Mouse (Mus musculus): Measurements from ENCODE around the gene Chil1. TPM values are rescaled to one million over a fixed set of nuclear protein-coding genes. Genes with fewer than 3 reads are reported as not detected.
A peak's percentile ranks its signal among the peaks of the same experiment; 100 is the strongest.

The Chil1 gene
- polyA plus RNA-seq, 1 experiment: 2.0 TPM

DNA sequence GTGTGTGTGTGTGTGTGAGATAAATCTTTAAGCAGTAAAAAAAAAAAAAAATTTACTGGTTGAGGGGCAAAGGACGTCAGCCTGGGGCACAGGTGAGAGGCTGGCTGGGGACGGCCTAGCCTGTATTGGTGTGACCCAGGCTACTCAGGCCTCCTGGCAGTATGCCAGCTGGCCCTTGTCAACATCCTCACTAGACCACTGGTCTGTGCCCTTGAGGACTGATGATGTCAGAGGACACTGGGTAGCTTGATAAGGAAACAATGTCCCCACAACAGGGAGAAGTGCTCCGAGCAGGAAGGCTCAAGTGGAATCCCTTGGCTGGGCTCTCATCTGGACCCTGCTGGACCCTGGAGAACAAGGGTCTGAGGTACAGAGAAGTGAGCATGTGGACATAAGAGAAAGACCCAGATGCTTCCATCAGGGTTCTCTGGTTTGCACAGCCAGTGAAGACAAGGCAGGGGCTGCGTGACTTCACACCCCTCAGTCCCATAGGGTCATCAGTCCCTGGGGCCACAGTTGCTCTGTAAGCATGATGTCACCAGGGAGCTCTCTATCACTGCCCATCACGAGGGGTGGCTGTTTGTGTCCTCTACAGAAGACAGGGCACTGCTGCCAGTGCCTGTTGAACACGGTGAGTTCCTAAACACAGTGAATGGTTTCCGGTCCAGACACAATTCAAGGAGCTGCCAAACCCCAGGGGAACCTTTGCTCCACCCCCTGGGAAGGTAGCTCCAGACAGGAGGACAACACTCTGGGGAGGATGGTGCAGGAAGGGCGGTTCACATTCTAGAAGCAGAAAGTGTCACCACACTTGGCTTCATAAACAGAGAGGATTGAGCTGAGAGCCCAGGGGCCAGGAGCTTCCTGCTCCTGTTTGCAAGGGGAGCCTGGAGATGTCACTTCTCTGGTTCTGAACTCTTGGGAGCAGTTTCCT is 40.4 kb downstream of the Chil1 start:
- TF ChIP-seq CTCF (IDR thresholded peaks at IDR 0.05; ENCODE audit: borderline replicate concordance, extremely low read depth, insufficient read depth, insufficient read length): no peak
- TF ChIP-seq POLR2A (IDR thresholded peaks at IDR 0.05; ENCODE audit: borderline replicate concordance, extremely low read depth, insufficient read depth, insufficient read length, poor library complexity, severe bottlenecking): no peak

DNA sequence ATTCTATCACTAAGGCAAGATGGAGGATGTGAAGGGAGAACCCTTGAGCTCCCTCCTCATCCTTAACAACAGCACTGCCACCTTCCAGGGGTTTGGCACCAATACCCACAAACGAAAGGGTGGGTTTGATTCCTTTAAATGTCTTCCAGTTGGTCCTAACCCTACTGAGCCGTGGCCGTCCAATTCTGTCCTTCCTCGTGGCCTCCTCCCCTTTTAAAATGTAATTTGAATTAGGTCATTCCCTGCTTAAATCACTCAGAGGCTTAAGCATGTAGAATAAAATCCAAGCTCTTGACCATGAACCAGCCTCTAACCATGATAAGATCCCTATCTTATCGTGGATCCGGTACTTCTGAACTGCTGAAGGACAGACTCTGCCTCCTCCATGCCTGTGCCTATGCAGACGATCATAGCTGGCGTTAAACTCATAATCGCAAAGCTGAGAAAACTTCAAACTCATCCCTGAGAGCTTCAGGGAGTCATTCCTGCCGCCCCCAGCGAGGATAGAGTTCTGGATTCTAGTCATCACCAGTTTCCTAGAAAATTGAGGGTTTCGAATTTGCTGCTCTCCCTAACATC is 42.8 kb downstream of the Chil1 start:
- DNase-seq (ENCODE audit: low read depth): no peak
- TF ChIP-seq POLR2A (IDR thresholded peaks at IDR 0.05; ENCODE audit: borderline replicate concordance, extremely low read depth, insufficient read depth, insufficient read length, poor library complexity, severe bottlenecking) (no peak), CTCF (IDR thresholded peaks at IDR 0.05; ENCODE audit: borderline replicate concordance, extremely low read depth, insufficient read depth, insufficient read length) (no peak)

More for the DNA sequence above, 40.4 kb downstream of the Chil1 start:
- DNase-seq (ENCODE audit: low read depth): no peak

DNA sequence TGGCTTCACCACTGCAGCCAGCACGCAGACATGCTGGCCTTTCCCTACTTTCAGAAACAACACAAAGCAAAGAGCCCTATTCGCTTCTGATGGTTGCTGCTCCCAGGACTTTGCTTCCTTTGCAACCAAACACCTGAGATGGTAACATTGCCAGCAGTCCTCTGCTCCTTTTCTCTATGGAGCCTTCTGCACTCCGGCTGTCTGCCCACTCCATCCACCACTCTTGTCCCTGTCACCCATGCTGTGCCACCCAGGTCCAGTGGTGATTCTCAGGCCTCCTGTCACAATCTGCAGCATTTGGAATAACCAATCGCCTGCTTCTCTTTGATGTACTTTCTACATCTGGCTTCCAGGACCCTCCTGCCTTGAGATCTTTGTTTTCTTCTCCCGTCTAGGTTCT is 43.4 kb downstream of the Chil1 start:
- no peak for DNase-seq (ENCODE audit: low read depth)
- TF ChIP-seq POLR2A (IDR thresholded peaks at IDR 0.05; ENCODE audit: borderline replicate concordance, extremely low read depth, insufficient read depth, insufficient read length, poor library complexity, severe bottlenecking): no peak
- TF ChIP-seq CTCF (IDR thresholded peaks at IDR 0.05; ENCODE audit: borderline replicate concordance, extremely low read depth, insufficient read depth, insufficient read length): no peak

- TF ChIP-seq CTCF (IDR thresholded peaks at IDR 0.05; ENCODE audit: borderline replicate concordance, extremely low read depth, insufficient read depth, insufficient read length): no peak
- no peak for TF ChIP-seq POLR2A (IDR thresholded peaks at IDR 0.05; ENCODE audit: borderline replicate concordance, extremely low read depth, insufficient read depth, insufficient read length, poor library complexity, severe bottlenecking)
- no peak for DNase-seq (ENCODE audit: low read depth)
Observed at GRCm38 (mm10) chr1:134226739-134227138, 44.8 kb downstream of the Chil1 start.

- TF ChIP-seq POLR2A (IDR thresholded peaks at IDR 0.05; ENCODE audit: borderline replicate concordance, extremely low read depth, insufficient read depth, insufficient read length, poor library complexity, severe bottlenecking) (no peak), CTCF (IDR thresholded peaks at IDR 0.05; ENCODE audit: borderline replicate concordance, extremely low read depth, insufficient read depth, insufficient read length) (no peak)
- no peak for DNase-seq (ENCODE audit: low read depth)
Observed at GRCm38 (mm10) chr1:134229806-134230575, 48.0 kb downstream of the Chil1 start.

DNA sequence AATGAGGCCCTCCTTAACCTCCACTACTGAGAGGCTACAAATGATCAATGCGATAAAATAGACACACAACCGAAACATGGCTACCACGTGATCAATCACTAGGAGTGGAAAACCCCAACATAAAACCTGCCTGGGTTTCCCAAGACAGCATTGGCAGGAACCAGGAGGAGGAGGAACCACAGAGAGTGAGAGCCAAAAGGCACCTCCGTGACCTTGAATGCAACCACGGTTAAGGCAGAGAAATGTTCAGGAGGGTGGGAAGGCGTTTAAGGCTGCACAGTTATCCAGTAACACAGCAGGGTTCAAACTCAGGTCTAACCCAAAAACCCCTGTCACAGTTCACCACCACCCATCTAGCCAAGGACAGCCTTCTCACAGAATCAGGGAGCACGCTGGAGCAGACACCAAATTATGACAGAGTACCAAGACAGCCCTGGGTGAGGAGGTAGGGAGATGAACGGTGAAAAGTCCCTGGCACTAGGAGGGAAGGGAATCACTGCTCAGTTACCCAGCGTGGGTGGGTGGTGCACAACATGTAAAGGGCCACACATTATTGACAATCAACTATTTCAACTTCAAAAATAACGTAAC is 48.8 kb downstream of the Chil1 start:
- no peak for DNase-seq (ENCODE audit: low read depth)
- no peak for TF ChIP-seq POLR2A (IDR thresholded peaks at IDR 0.05; ENCODE audit: borderline replicate concordance, extremely low read depth, insufficient read depth, insufficient read length, poor library complexity, severe bottlenecking)
- TF ChIP-seq CTCF (IDR thresholded peaks at IDR 0.05; ENCODE audit: borderline replicate concordance, extremely low read depth, insufficient read depth, insufficient read length): no peak

- TF ChIP-seq POLR2A (IDR thresholded peaks at IDR 0.05; ENCODE audit: borderline replicate concordance, extremely low read depth, insufficient read depth, insufficient read length, poor library complexity, severe bottlenecking): no peak
- no peak for TF ChIP-seq CTCF (IDR thresholded peaks at IDR 0.05; ENCODE audit: borderline replicate concordance, extremely low read depth, insufficient read depth, insufficient read length)
- no peak for DNase-seq (ENCODE audit: low read depth)
Observed at GRCm38 (mm10) chr1:134231270-134231669, 49.3 kb downstream of the Chil1 start.

GRCm38 (mm10) chr1:134231681-134232080 is 49.7 kb downstream of the Chil1 start:
- no peak for TF ChIP-seq POLR2A (IDR thresholded peaks at IDR 0.05; ENCODE audit: borderline replicate concordance, extremely low read depth, insufficient read depth, insufficient read length, poor library complexity, severe bottlenecking)
- DNase-seq (ENCODE audit: low read depth): no peak

- DNase-seq (ENCODE audit: low read depth): no peak
- no peak for TF ChIP-seq CTCF (IDR thresholded peaks at IDR 0.05; ENCODE audit: borderline replicate concordance, extremely low read depth, insufficient read depth, insufficient read length)
- no peak for TF ChIP-seq POLR2A (IDR thresholded peaks at IDR 0.05; ENCODE audit: borderline replicate concordance, extremely low read depth, insufficient read depth, insufficient read length, poor library complexity, severe bottlenecking)
Observed at GRCm38 (mm10) chr1:134232326-134232725, 50.4 kb downstream of the Chil1 start.

DNA sequence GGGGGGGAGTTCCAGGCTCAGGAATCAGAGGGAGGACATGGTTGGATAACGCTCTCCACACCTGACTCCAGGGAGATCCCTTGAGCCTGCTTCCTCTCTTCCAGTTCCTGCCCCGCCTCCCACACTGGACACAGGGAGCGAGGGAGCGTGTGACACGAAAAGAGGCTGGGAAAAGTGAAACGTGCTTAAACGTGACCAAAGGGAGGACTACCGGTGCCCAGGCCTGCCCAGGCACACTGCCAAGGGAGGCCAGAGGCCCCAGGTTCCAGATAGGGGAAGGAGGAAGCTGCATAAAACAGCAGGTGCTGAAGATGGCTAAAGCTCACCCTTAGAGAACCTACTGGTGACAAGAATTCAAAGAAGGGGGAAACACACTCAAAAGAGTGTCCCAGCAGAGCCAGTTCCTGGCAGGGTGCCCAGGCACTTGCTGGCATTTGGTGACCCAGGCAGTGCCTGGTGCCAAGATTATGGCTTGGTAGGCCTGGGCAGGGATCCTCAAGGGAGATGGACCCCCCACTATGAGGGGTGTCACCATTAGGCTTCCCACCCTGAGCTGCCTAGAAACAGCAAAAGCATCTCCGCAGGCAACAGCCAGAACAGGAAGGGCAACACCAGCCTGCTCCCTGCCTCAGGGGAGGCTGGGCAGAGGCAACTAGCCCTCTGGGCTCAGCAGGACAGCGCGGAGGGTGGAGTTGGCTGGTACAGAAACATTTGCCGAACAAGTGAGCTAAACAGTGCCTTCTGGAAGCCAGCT is 51.0 kb downstream of the Chil1 start:
- TF ChIP-seq CTCF (IDR thresholded peaks at IDR 0.05; ENCODE audit: borderline replicate concordance, extremely low read depth, insufficient read depth, insufficient read length) (no peak), POLR2A (IDR thresholded peaks at IDR 0.05; ENCODE audit: borderline replicate concordance, extremely low read depth, insufficient read depth, insufficient read length, poor library complexity, severe bottlenecking) (no peak)
- DNase-seq (ENCODE audit: low read depth): peak; percentile 72

Measured in brain, embryonic 14.5 days (tissue).